Mouse (Mus musculus): Measurements from ENCODE around the gene Akap13. TPM values are rescaled to one million over a fixed set of nuclear protein-coding genes. Genes with fewer than 3 reads are reported as not detected.
A peak's percentile ranks its signal among the peaks of the same experiment; 100 is the strongest.

Akap13 gene
- polyA plus RNA-seq, 1 experiment from 2014 or later, result 17.4 TPM

DNA sequence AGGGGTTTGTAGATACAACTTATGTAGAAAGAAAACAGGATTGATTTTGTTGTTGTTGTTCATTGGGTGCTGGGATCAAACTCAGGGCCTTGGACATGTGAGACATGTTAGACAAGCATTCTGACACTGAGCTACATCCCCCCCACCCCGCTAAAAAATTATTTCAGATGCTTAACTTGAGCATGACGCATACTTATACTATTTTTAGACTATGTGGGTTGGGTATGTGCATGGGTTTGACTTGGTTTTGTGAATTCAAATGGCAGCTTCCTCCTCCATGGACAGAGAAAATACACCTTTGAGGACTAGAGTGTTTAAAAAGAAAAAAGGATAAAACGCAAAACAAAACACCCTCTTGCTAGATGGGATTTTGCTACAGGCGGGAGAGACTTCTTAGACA lies 26.4 kb upstream of the Akap13 start:
- H3K4me3 ChIP-seq (ENCODE audit: low read depth, low read length), result no peak overlapping the region
- H3K9ac ChIP-seq (ENCODE audit: low read depth, low read length), result no peak overlapping the region
- no peaks in the 10 kb centered on the region for H3K27me3 ChIP-seq (replicated peaks; ENCODE audit: control insufficient read depth, insufficient read depth, low read length)
- no peak for ATAC-seq
- H3K4me1 ChIP-seq (replicated peaks; ENCODE audit: control insufficient read depth, insufficient read depth, low read length), result peaks cover 7% of the 10 kb centered on the region; the same call in 1 of the 2 replicates
- TF ChIP-seq CTCF (IDR thresholded peaks at IDR 0.05; ENCODE audit: low read depth), result no peak
- no peak overlapping the region for H3K4me2 ChIP-seq (replicated peaks; ENCODE audit: low read depth)
- H3K36me3 ChIP-seq (ENCODE audit: control insufficient read depth, insufficient read depth), result no peaks in the 10 kb centered on the region
- H3K9me3 ChIP-seq (ENCODE audit: control insufficient read depth), result no peaks in the 10 kb centered on the region
- H3K27ac ChIP-seq (ENCODE audit: low read depth, low read length), result no peak overlapping the region
- WGBS, result 87% methylated on average over 4 of the region's 4 CpGs

DNA sequence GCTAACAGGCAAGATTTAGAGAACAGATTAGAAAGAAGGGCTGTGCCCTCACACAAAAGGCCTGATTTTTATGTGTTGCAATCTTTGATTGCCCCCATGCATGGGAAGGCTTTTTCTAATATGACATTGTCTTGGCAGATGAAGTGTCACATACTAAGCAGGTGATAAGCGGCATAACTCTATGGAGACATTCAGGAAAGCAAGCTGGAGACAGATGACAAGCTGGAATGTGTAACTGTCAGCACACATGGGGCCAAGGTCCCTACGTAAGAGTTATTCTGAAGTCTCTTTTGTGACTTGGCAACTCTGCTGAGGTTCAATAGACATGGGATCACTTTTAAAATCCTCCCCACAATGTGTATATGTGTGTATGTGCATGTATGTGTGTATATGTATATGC lies 24.8 kb upstream of the Akap13 start:
- H3K4me3 ChIP-seq (ENCODE audit: low read depth, low read length), result no peak overlapping the region
- no peak overlapping the region for H3K27ac ChIP-seq (ENCODE audit: low read depth, low read length)
- no peak overlapping the region for H3K4me2 ChIP-seq (replicated peaks; ENCODE audit: low read depth)
- H3K9me3 ChIP-seq (ENCODE audit: control insufficient read depth), result no peaks in the 10 kb centered on the region
- H3K36me3 ChIP-seq (ENCODE audit: control insufficient read depth, insufficient read depth), result no peaks in the 10 kb centered on the region
- peak; percentile 37; the same call in 1 of the 2 replicates for ATAC-seq
- TF ChIP-seq CTCF (IDR thresholded peaks at IDR 0.05; ENCODE audit: low read depth), result no peak
- peaks cover 7% of the 10 kb centered on the region; the same call in 1 of the 2 replicates for H3K4me1 ChIP-seq (replicated peaks; ENCODE audit: control insufficient read depth, insufficient read depth, low read length)
- H3K9ac ChIP-seq (ENCODE audit: low read depth, low read length), result no peak overlapping the region
- H3K27me3 ChIP-seq (replicated peaks; ENCODE audit: control insufficient read depth, insufficient read depth, low read length), result no peaks in the 10 kb centered on the region
- WGBS, result 56% methylated on average over 2 of the region's 2 CpGs

DNA sequence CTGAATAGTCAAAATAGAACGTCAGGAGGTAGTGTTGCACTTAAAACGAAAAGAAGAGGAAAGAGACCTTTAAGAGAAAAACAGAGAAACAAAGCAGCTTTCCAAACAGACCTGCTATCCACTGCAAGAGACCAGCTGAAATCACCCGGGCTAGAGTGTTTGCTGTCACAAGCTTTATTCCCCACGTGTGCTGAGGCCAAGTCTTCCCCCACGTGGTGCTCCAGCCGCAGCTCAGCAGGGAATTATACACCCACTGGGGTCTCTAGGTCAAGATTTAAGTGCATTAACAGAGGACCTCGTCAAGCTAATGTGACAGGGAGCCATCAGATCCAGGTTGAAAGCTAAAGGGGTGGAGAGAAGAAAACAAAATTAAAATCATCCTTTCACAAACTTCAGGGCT lies 24.3 kb upstream of the Akap13 start:
- H3K36me3 ChIP-seq (ENCODE audit: control insufficient read depth, insufficient read depth), result no peaks in the 10 kb centered on the region
- no peak overlapping the region for H3K4me3 ChIP-seq (ENCODE audit: low read depth, low read length)
- WGBS, result 36% methylated on average over 7 of the region's 7 CpGs
- no peaks in the 10 kb centered on the region for H3K27me3 ChIP-seq (replicated peaks; ENCODE audit: control insufficient read depth, insufficient read depth, low read length)
- H3K27ac ChIP-seq (ENCODE audit: low read depth, low read length), result no peak overlapping the region
- no peak for ATAC-seq
- no peak overlapping the region for H3K4me2 ChIP-seq (replicated peaks; ENCODE audit: low read depth)
- no peak overlapping the region for H3K9ac ChIP-seq (ENCODE audit: low read depth, low read length)
- H3K4me1 ChIP-seq (replicated peaks; ENCODE audit: control insufficient read depth, insufficient read depth, low read length), result peaks cover 7% of the 10 kb centered on the region; the same call in 1 of the 2 replicates
- H3K9me3 ChIP-seq (ENCODE audit: control insufficient read depth), result no peaks in the 10 kb centered on the region
- no peak for TF ChIP-seq CTCF (IDR thresholded peaks at IDR 0.05; ENCODE audit: low read depth)

DNA sequence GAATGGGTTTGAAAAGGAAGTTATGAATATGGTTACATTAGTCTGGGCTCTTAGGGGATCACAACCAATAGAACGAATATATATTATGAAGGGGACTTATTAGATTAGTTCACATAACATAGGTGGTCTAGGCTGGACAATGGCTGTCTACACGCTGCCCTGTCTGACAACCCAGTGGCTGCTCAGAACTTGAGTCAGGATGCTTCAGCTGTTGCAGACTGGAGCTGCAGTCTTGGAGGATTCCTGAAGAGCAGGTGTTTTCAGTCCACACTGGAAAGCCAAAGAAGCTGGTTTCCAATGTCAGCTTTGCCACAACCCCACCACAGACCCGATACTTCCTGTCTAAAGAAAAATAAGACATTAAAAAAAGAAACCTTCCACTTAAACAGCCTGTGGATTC lies 23.3 kb upstream of the Akap13 start:
- TF ChIP-seq CTCF (IDR thresholded peaks at IDR 0.05; ENCODE audit: low read depth), result no peak
- Histone ChIP-seq H3K36me3 (ENCODE audit: control insufficient read depth, insufficient read depth) (no peaks in the 10 kb centered on the region), H3K27me3 (replicated peaks; ENCODE audit: control insufficient read depth, insufficient read depth, low read length) (no peaks in the 10 kb centered on the region), H3K27ac (ENCODE audit: low read depth, low read length) (no peak overlapping the region), H3K4me3 (ENCODE audit: low read depth, low read length) (no peak overlapping the region), H3K4me1 (replicated peaks; ENCODE audit: control insufficient read depth, insufficient read depth, low read length) (peaks cover 3% of the 10 kb centered on the region; the same call in 1 of the 2 replicates), H3K4me2 (replicated peaks; ENCODE audit: low read depth) (no peak overlapping the region), H3K9ac (ENCODE audit: low read depth, low read length) (no peak overlapping the region), H3K9me3 (ENCODE audit: control insufficient read depth) (no peaks in the 10 kb centered on the region)
- ATAC-seq, result no peak
- WGBS, result 83% methylated on average over 3 of the region's 3 CpGs

DNA sequence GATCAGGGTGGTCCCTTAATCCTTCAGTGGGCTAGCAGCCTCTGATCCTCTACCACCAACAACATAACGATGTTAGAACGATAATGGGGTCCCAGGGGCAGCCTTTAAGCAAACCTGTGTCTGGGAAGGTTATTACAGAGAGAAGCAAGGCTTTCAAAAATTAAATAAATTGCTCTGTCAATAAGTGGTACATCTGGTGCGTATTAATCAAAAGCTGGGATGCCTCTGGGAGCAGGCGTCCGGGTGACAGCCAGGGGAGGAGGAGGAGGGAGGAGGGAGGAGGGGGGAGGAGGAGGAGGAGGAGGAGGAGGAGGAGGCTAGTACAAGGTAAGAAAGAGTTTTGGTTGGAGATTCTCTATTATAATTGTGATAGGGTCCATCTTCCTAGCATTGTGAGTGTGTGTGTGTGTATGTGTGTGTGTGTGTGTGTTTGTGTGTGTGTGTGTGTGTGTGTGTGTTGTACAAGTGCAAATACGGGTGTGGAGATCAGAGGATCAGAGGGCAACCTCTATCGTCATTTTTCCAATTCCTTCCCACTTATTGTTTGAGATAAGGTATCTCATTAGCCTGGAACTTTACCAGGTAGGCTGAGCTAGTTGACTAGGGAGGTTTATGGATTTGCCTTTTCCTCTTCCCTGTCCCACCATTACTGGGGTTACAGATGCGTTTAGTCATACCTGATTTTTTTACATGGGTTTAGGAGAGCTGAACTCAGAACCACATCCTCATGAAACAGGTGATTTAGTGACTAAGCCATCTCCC lies 18.7 kb upstream of the Akap13 start:
- H3K27ac ChIP-seq (ENCODE audit: low read depth, low read length), result no peak overlapping the region
- H3K36me3 ChIP-seq (ENCODE audit: control insufficient read depth, insufficient read depth), result no peaks in the 10 kb centered on the region
- H3K9ac ChIP-seq (ENCODE audit: low read depth, low read length), result no peak overlapping the region
- no peaks in the 10 kb centered on the region for H3K27me3 ChIP-seq (replicated peaks; ENCODE audit: control insufficient read depth, insufficient read depth, low read length)
- no peak overlapping the region for H3K4me3 ChIP-seq (ENCODE audit: low read depth, low read length)
- 21% methylated on average over 8 of the region's 8 CpGs for WGBS
- no peaks in the 10 kb centered on the region for H3K9me3 ChIP-seq (ENCODE audit: control insufficient read depth)
- no peak for TF ChIP-seq CTCF (IDR thresholded peaks at IDR 0.05; ENCODE audit: low read depth)
- H3K4me2 ChIP-seq (replicated peaks; ENCODE audit: low read depth), result peak overlapping the region; percentile 13; the same call in 1 of the 2 replicates
- peak; percentile 56; the same call in 1 of the 2 replicates for ATAC-seq
- H3K4me1 ChIP-seq (replicated peaks; ENCODE audit: control insufficient read depth, insufficient read depth, low read length), result no peaks in the 10 kb centered on the region

DNA sequence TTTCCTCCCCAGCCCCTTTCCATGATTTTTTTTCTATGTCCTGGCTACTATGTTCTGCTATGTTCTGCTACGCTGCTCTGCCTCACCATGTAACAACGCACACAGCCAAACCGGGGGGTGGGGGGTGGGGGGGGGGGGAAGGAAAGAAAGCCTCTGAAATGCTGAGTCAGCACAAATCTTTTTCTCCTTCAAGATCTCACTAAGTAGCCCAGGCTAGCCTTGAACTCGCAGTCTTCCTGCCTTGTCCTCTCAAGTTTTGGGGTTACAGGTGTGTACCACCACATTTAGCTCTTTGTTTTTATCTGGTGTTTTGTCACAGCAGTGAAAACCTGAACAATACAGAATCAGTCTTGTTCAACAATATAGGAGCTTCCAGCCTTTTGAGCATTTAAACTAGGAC lies 15.8 kb upstream of the Akap13 start:
- 90% methylated on average over 4 of the region's 4 CpGs for WGBS
- no peak for ATAC-seq

More for the DNA sequence above, 15.8 kb upstream of the Akap13 start:
- Histone ChIP-seq H3K27me3 (replicated peaks; ENCODE audit: control insufficient read depth, insufficient read depth, low read length) (no peaks in the 10 kb centered on the region), H3K4me3 (ENCODE audit: low read depth, low read length) (no peak overlapping the region), H3K4me2 (replicated peaks; ENCODE audit: low read depth) (no peak overlapping the region), H3K9ac (ENCODE audit: low read depth, low read length) (no peak overlapping the region), H3K4me1 (replicated peaks; ENCODE audit: control insufficient read depth, insufficient read depth, low read length) (no peaks in the 10 kb centered on the region), H3K36me3 (ENCODE audit: control insufficient read depth, insufficient read depth) (no peaks in the 10 kb centered on the region), H3K9me3 (ENCODE audit: control insufficient read depth) (no peaks in the 10 kb centered on the region), H3K27ac (ENCODE audit: low read depth, low read length) (no peak overlapping the region)
- TF ChIP-seq CTCF (IDR thresholded peaks at IDR 0.05; ENCODE audit: low read depth), result no peak

All from intestine, postnatal 0 days (tissue).